Mouse (Mus musculus) frontal cortex, postnatal 10 days (tissue): Measurements from ENCODE around the gene Olfr279.
"Not testable (repeated sequence)": the region's sequence is repeated elsewhere in the genome, so short reads cannot be mapped to it uniquely, and the experiment has no call there.

Experiments
- DNase-seq, 2 experiments: peaks; one replicate each; pipeline ENCODE4 v3.0.0; 2022; ENCODE audit warnings: low spot score in 2 of 2, mixed read lengths in 1 of 2

Gene Olfr279

GRCm38 (mm10) chr15:98510438-98511385, 18.5 kb downstream of the Olfr279 start:
- DNase-seq: peak in 1 of 2 experiments; percentile 52

- DNase-seq: no peak
These were observed 19.3 kb downstream of the Olfr279 start for GRCm38 (mm10) chr15:98511386-98511928.

- DNase-seq: no peak
These were observed 20.0 kb downstream of the Olfr279 start for GRCm38 (mm10) chr15:98512232-98512631.

GRCm38 (mm10) chr15:98512799-98513321, 20.7 kb downstream of the Olfr279 start:
- DNase-seq: no peak

- not testable (repeated sequence) for DNase-seq
These were observed 21.5 kb downstream of the Olfr279 start for GRCm38 (mm10) chr15:98513676-98514075.

- DNase-seq: no peak
These were observed 21.9 kb downstream of the Olfr279 start for GRCm38 (mm10) chr15:98514146-98514545.

GRCm38 (mm10) chr15:98514845-98515244, 22.6 kb downstream of the Olfr279 start:
- not testable (repeated sequence) for DNase-seq

- DNase-seq: no peak
These were observed 25.5 kb downstream of the Olfr279 start for GRCm38 (mm10) chr15:98517380-98518355.

GRCm38 (mm10) chr15:98521245-98521644, 29.0 kb downstream of the Olfr279 start:
- DNase-seq: no peak

GRCm38 (mm10) chr15:98526057-98526456, 33.9 kb downstream of the Olfr279 start:
- DNase-seq: no peak

GRCm38 (mm10) chr15:98527056-98527771, 35.0 kb downstream of the Olfr279 start:
- no peak for DNase-seq

- DNase-seq: no peak
These were observed 35.9 kb downstream of the Olfr279 start for GRCm38 (mm10) chr15:98528066-98528563.

- DNase-seq: no peak
These were observed 40.1 kb downstream of the Olfr279 start for GRCm38 (mm10) chr15:98532281-98532680.

GRCm38 (mm10) chr15:98533035-98533531, 40.9 kb downstream of the Olfr279 start:
- no peak for DNase-seq

GRCm38 (mm10) chr15:98533881-98534627, 41.9 kb downstream of the Olfr279 start, which contains the start of gene Kansl2:
Gene Kansl2, minus strand, starts transcription at chr15:98534264.
- peak; percentile 98 for DNase-seq

GRCm38 (mm10) chr15:98535921-98536320, 43.7 kb downstream of the Olfr279 start:
- DNase-seq: no peak

- no peak for DNase-seq
These were observed 44.8 kb downstream of the Olfr279 start for GRCm38 (mm10) chr15:98536828-98537510.

GRCm38 (mm10) chr15:98537923-98538322, 45.7 kb downstream of the Olfr279 start:
- DNase-seq: no peak

- DNase-seq: no peak
These were observed 48.9 kb downstream of the Olfr279 start for GRCm38 (mm10) chr15:98541064-98541463.
